Mouse (Mus musculus): ENCODE measurements at regions not wholly inside any gene's neighbourhood (a gene's known extent, or its start where the extent isn't known, plus 50 kb on each side); places are given as distances from the start of the nearest gene placed in this dataset.
"Not testable (repeated sequence)": the region's sequence is repeated elsewhere in the genome, so short reads cannot be mapped to it uniquely, and the experiment has no call there.

GRCm38 (mm10) chr14:76964046-76964445, 72.5 kb upstream of the Ccdc122 start:
- DNase-seq: no peak

- DNase-seq: no peak
Observed at GRCm38 (mm10) chr14:76958875-76959274, 77.7 kb upstream of the Ccdc122 start.

DNA sequence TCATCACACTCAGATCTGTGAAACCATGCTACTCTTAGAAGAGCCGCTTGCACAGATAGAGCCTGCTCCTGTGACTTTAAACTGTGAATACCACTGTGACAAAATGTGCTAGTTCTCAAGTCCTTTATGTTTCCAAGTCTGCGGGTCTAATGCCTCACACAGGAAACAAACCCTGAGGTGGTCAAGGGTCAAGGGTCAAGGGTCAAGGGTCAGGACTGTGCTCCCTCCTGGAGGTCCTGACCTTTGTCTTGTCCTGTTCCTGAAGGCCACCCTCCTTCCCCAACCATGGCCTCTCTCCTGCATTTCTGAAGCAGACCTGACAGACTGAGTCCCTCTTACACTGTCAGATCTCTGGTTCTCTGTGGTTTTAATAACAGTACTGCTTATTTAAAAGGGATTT, 79.4 kb upstream of the Ccdc122 start:
- DNase-seq: no peak

DNA sequence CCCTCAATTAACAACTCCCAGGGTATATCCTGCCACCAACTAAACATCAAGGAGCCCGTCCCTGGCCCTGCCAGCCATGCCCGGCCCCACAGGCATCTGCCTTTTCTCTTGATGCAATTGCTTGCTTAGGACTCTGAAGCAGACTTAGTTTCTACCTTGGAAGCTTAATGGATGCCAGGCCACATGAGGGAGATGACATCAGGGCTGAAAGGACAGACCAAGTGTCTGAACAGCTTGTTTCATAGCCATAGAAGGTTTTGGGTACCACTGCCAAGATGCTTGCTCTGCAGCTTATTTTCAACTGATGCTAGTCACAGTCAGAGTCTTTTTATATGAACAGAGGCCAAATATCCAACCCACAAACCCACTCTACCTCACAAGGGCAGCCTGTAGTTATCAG, 83.4 kb upstream of the Ccdc122 start:
- no peak for DNase-seq

- peak; percentile 16 for DNase-seq
Observed at GRCm38 (mm10) chr14:76951450-76951849, 85.1 kb upstream of the Ccdc122 start.

DNA sequence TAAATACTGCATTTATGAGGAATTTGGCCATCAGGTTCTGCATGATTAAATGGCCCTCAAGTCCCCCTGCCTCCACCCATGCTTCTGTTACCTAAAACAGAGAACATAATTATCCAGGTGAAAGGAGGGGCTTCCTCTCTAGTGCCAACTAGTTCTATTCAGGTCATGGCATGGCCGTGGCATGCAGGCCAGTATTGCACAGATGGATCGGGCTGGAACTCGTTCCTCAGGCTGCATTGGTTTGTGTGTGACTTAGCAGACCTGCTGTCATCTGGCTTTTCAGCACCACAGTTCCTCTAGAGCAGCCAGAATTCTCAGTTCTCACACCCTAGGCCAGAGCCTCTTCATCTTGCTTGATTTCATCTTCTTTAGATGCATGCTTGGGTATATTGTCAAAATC, 87.2 kb upstream of the Ccdc122 start:
- DNase-seq: peak; percentile 77

GRCm38 (mm10) chr14:76948948-76949347, 87.6 kb upstream of the Ccdc122 start:
- peak; percentile 27 for DNase-seq

GRCm38 (mm10) chr14:76948481-76948880, 88.1 kb upstream of the Ccdc122 start:
- DNase-seq: peak; percentile 12

- DNase-seq: no peak
Observed at GRCm38 (mm10) chr14:76947148-76947547, 89.4 kb upstream of the Ccdc122 start.

- no peak for DNase-seq
Observed at GRCm38 (mm10) chr14:76945626-76946025, 90.9 kb upstream of the Ccdc122 start.

DNA sequence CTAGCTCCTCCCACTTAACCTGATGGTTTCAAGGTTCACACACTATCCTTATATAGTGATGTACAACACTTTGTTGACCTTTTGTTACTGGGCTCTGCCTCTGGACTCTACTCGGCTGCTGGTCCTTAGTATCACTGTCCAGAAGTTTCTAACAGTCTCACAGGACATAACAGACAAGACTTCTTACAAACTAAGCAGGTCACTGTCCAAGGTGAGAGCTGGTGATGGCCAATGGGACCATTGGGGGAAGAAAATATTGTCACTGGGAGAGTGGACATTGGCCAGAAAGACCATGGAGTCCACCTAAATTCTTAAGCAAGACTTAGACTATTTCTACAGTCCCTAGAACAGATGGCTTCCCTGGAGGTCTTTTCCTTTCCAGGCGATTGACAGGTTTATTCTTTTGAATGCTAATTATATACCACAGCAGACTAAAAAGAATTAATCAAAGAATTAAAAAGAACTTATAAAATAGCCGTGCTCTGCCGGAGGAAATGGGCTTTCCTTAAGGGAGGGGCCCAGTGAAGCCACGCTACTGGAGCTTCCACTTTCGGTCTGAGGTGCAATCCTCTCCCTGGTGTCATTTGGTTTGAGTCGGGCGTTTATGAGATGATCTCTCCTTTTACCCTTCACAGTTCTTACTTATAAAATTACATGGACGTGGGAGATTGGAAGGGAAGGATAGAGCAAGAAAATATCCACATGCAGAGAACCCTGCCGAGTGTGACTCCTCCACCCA, 94.9 kb upstream of the Ccdc122 start:
- no peak for DNase-seq

GRCm38 (mm10) chr14:76940507-76940906, 96.1 kb upstream of the Ccdc122 start:
- DNase-seq: no peak

DNA sequence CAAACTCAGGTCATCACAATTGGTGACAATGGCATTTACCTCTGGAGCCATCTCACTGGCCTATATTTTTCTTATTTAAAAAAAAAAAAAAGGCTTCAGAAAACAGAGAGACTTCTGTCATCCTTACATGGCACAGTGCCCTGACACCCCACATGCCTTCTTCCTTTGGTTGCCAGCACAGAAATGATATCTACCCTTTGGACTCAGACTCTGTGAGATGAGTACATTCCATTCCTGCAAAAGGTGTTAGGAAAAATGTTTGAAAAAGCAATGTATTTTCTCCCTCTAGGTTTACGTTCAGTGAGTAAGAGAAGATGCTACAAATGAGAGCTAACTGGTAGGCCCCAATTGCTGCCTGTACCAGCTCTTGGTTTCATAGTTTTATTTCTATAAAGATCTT, 99.9 kb upstream of the Ccdc122 start:
- peak; percentile 37 for DNase-seq

DNA sequence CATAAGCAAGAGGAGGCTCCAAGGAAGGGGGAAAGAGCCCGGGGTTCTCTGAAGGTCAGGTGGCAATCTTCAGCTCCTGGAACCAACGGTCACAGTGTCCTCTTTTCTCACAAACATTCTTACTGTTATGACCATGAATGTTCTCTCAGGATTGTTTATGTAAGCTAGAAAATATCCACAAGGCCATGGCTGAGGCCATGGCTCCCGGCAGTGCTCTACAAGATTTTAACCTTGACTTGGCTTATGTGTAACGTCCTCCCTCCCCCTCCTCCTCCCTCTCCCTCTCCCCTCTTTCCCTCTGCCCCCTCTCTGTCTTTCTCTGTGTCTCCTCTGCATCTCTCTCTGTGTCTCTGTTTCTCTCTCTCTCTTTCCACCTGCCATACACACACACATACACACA, 100.5 kb upstream of the Ccdc122 start:
- DNase-seq: not testable (repeated sequence)

DNA sequence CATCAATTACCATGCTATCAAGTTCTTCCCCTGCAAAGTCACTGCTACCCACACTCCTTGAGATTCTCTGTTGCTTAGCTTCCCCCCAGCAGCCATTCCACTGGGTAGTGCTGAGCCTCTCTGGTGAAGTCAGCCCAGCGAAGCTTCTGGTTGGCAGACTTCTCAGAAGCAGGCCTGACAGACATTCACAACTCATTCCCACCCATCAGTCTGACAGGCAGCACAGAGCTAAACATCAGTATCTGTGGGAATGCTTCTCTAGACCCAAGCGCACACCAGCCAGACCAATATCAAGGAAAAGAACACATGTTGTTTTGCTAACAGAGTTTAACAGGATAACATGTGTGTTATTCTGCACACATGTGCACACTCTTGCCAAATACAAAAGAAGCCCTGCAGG, 101.1 kb upstream of the Ccdc122 start:
- DNase-seq: no peak

DNA sequence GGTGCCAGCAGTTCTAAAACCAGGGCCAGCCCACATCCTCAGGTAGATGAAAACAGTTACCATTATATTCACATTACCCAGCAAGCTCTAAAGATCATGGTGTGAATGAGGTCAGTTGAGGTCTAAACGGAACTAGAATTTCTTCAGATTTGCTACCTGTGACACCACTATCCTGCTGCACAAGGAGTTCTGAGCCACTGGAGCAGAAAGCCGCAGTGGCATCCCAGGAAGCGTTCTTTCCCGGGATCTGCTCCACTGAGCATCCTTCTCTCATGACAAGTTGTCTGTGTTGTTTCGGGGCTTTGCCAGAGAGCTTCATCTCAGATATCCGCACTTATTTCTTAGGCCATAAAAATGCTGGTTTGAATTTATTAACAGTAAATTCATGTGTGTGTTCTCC, 103.7 kb upstream of the Ccdc122 start:
- no peak for DNase-seq

DNA sequence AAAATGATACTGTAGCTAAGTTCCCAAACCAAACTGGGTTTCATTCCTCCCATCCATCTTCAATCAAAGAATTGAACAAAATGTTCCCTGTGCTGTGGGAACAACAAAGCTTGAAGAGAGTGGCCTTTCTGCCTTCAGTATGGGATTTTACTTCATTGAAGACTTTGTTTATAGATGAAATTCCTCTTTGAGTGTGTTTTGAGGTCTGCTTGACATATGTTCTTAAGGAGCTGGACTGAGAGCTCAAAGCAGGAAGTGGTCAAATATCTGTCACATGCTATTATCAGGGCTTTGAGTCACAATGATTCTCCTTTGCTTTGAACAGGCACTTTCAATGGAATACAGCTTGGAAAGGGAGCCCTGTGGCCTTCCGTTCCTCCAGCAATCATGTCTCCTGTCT, 105.2 kb upstream of the Ccdc122 start:
- DNase-seq: no peak

- no peak for DNase-seq
Observed at GRCm38 (mm10) chr14:76929562-76929961, 107.0 kb upstream of the Ccdc122 start.

DNA sequence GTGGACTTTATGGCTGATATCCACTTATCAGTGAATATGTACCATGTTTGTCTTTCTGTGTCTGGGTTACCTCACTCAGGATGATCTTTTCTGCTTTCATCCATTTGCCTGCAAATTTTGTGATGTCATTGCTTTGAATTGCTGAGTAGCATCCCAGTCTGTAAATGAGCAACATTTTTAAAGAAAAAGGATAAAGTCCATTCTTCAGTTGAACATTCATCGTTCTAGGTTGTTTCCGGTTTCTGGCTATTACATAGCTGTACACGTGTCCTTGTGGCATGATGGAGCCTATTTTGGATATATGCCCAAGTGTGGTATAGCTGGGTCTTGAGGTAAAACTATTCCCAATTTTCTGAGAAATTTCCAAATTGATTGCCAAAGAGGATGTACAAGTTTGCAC, 107.9 kb upstream of the Ccdc122 start:
- DNase-seq: no peak

GRCm38 (mm10) chr14:76927245-76927806, 109.2 kb upstream of the Ccdc122 start:
- no peak for DNase-seq

DNA sequence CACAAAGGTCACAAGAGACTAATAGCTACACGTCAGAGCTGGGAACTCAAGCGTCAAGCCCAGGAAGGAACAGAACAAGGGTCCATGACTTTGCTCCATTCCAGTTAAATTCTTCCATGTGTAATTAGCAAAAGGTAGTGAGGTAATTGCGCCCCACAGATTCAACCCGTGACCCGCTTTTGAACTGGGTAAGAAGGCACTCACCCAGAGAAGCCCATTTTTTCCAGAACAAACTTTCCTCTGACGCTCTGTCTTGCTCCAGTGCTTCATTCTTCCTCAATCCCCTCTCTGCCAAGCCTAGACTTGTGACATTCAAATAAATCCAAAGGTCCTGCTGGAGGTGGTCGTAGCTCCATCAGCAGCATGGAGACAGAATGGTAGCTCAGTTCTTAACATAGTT, 110.2 kb upstream of the Ccdc122 start:
- DNase-seq: no peak

GRCm38 (mm10) chr14:76922399-76922939, 114.1 kb upstream of the Ccdc122 start:
- DNase-seq: no peak

DNA sequence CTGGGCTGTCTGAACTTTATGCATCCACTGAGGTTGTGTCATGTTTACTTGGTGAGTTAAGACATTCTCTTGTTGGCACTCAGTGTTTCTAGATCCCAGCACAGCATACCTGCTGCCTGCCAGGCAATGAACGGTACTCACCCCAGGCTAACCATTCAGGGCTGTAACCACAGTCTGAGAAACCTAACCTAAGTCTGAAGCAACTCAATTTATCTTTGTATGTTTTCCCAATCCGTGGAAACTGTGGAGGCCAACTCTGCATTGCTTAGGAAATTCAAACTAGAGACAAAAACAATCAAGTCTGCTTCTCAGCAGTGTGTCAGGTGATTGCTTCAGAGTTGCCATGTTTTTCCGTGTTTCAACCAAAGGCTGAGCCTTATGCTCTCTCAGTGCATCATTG, 118.5 kb upstream of the Ccdc122 start:
- no peak for DNase-seq

GRCm38 (mm10) chr14:76917139-76917929, 119.2 kb upstream of the Ccdc122 start:
- DNase-seq: no peak

Data from cerebellum, adult 9-11 months (tissue).